Mouse (Mus musculus): Measurements from ENCODE around the gene Tmem169. TPM values are rescaled to one million over a fixed set of nuclear protein-coding genes. Genes with fewer than 3 reads are reported as not detected.
"Not testable (repeated sequence)": the region's sequence is repeated elsewhere in the genome, so short reads cannot be mapped to it uniquely, and the experiment has no call there.

The Tmem169 gene
- polyA plus RNA-seq (2016; fragmentation: Nextera tagmentation; extraction: Ambion mirVana), result 31.0 and 36.0 TPM in 2 replicates

- WGBS, result 0% methylated on average over 30 of the region's 30 CpGs
Measured at GRCm38 (mm10) chr1:72283992-72284485, at the start of gene Tmem169, which contains the start of gene Pecr. TSS of gene Tmem169 (plus strand) at chr1:72284369. TSS of gene Pecr (minus strand) at chr1:72284314.

GRCm38 (mm10) chr1:72236363-72237006, 47.7 kb upstream of the Tmem169 start:
- WGBS, result under 1% methylated on average over 37 of the region's 50 CpGs
- H3K27me3 ChIP-seq, result peaks cover 20% of the 10 kb centered on the region
- peak; percentile 84 for ATAC-seq (ENCODE audit: low FRiP score)

More at GRCm38 (mm10) chr1:72283992-72284485, at the start of gene Tmem169, which contains the start of gene Pecr:
- Histone ChIP-seq H3K9me3 (replicated peaks) (no peaks in the 10 kb centered on the region), H3K27ac (peak within 1 kb of the TSS; percentile 93), H3K27me3 (no peaks in the 10 kb centered on the region), H3K4me2 (replicated peaks) (peak within 1 kb of the TSS; percentile 89), H3K9ac (peak within 1 kb of the TSS; percentile 75), H3K4me1 (peaks cover 20% of the 10 kb centered on the region), H3K36me3 (no peaks in the 10 kb centered on the region), H3K4me3 (peak within 1 kb of the TSS; percentile 52)
- peak; percentile 97 for ATAC-seq (ENCODE audit: low FRiP score)

GRCm38 (mm10) chr1:72237007-72237775, 47.0 kb upstream of the Tmem169 start:
- 7% methylated on average over 13 of the region's 13 CpGs for WGBS
- H3K9me3 ChIP-seq (replicated peaks), result no peaks in the 10 kb centered on the region
- H3K27ac ChIP-seq, result no peak overlapping the region
- H3K27me3 ChIP-seq, result peaks cover 20% of the 10 kb centered on the region
- 0 out of 2 replicates have a peak, but pooled peaks cover 7% of the 10 kb centered on the region for H3K4me1 ChIP-seq
- H3K9ac ChIP-seq, result no peak overlapping the region
- H3K4me2 ChIP-seq (replicated peaks), result peak overlapping the region; percentile 43
- H3K36me3 ChIP-seq, result no peaks in the 10 kb centered on the region
- no peak for ATAC-seq (ENCODE audit: low FRiP score)
- H3K4me3 ChIP-seq, result peak overlapping the region; percentile 11; the same call in 1 of the 2 replicates

More at GRCm38 (mm10) chr1:72236363-72237006, 47.7 kb upstream of the Tmem169 start:
- H3K36me3 ChIP-seq; H3K4me1 ChIP-seq; H3K9me3 ChIP-seq (replicated peaks): not testable (repeated sequence)
- H3K9ac ChIP-seq, result peak overlapping the region; percentile 63
- H3K27ac ChIP-seq, result peak overlapping the region; percentile 76
- H3K4me2 ChIP-seq (replicated peaks), result peak overlapping the region; percentile 67
- peak overlapping the region; percentile 53 for H3K4me3 ChIP-seq

GRCm38 (mm10) chr1:72238016-72238580, 46.1 kb upstream of the Tmem169 start:
- no peaks in the 10 kb centered on the region for H3K9me3 ChIP-seq (replicated peaks)
- 0 out of 2 replicates have a peak, but pooled peaks cover 7% of the 10 kb centered on the region for H3K4me1 ChIP-seq
- 68% methylated on average over 10 of the region's 10 CpGs for WGBS
- no peak overlapping the region for H3K4me3 ChIP-seq
- no peak for ATAC-seq (ENCODE audit: low FRiP score)
- H3K27ac ChIP-seq, result no peak overlapping the region
- no peak overlapping the region for H3K4me2 ChIP-seq (replicated peaks)
- no peaks in the 10 kb centered on the region for H3K36me3 ChIP-seq
- H3K9ac ChIP-seq, result no peak overlapping the region
- peaks cover 20% of the 10 kb centered on the region for H3K27me3 ChIP-seq

- H3K9ac ChIP-seq; H3K9me3 ChIP-seq (replicated peaks); H3K4me1 ChIP-seq; H3K4me3 ChIP-seq; H3K27ac ChIP-seq; H3K4me2 ChIP-seq (replicated peaks); ATAC-seq (ENCODE audit: low FRiP score); H3K36me3 ChIP-seq: not testable (repeated sequence)
- 89% methylated on average over 3 of the region's 3 CpGs for WGBS
- peaks cover 12% of the 10 kb centered on the region for H3K27me3 ChIP-seq
Measured at GRCm38 (mm10) chr1:72239113-72239512, 45.1 kb upstream of the Tmem169 start.

GRCm38 (mm10) chr1:72242581-72243143, 41.5 kb upstream of the Tmem169 start:
- Histone ChIP-seq H3K36me3 (no peaks in the 10 kb centered on the region), H3K4me2 (replicated peaks) (no peak overlapping the region), H3K4me1 (0 out of 2 replicates have a peak, but pooled peaks cover 5% of the 10 kb centered on the region), H3K4me3 (no peak overlapping the region), H3K27me3 (0 out of 2 replicates have a peak, but pooled peaks cover 4% of the 10 kb centered on the region), H3K9ac (no peak overlapping the region), H3K9me3 (replicated peaks) (no peaks in the 10 kb centered on the region), H3K27ac (no peak overlapping the region)
- ATAC-seq (ENCODE audit: low FRiP score), result no peak
- WGBS, result 82% methylated on average over 5 of the region's 5 CpGs

GRCm38 (mm10) chr1:72243656-72244316, 40.4 kb upstream of the Tmem169 start:
- peak; percentile 95 for ATAC-seq (ENCODE audit: low FRiP score)
- no peaks in the 10 kb centered on the region for H3K9me3 ChIP-seq (replicated peaks)
- WGBS, result under 1% methylated on average over 47 of the region's 47 CpGs

GRCm38 (mm10) chr1:72244317-72245036, 39.7 kb upstream of the Tmem169 start:
- no peaks in the 10 kb centered on the region for H3K4me1 ChIP-seq
- peak overlapping the region; percentile 46 for H3K4me3 ChIP-seq
- no peak overlapping the region for H3K9ac ChIP-seq
- H3K27ac ChIP-seq, result peak overlapping the region; percentile 97
- WGBS, result under 1% methylated on average over 12 of the region's 12 CpGs
- H3K27me3 ChIP-seq, result no peaks in the 10 kb centered on the region
- H3K9me3 ChIP-seq (replicated peaks), result no peaks in the 10 kb centered on the region
- peak; percentile 86 for ATAC-seq (ENCODE audit: low FRiP score)
- H3K4me2 ChIP-seq (replicated peaks), result peak overlapping the region; percentile 61
- no peaks in the 10 kb centered on the region for H3K36me3 ChIP-seq

More at GRCm38 (mm10) chr1:72243656-72244316, 40.4 kb upstream of the Tmem169 start:
- H3K9ac ChIP-seq, result peak overlapping the region; percentile 87
- H3K27me3 ChIP-seq, result no peaks in the 10 kb centered on the region
- no peaks in the 10 kb centered on the region for H3K36me3 ChIP-seq
- peak overlapping the region; percentile 46 for H3K4me3 ChIP-seq
- no peaks in the 10 kb centered on the region for H3K4me1 ChIP-seq
- H3K4me2 ChIP-seq (replicated peaks), result peak overlapping the region; percentile 61
- H3K27ac ChIP-seq, result peak overlapping the region; percentile 97

GRCm38 (mm10) chr1:72248226-72248737, 35.9 kb upstream of the Tmem169 start:
- H3K27ac ChIP-seq; H3K27me3 ChIP-seq; H3K9ac ChIP-seq; H3K9me3 ChIP-seq (replicated peaks); H3K4me1 ChIP-seq; H3K4me2 ChIP-seq (replicated peaks); H3K4me3 ChIP-seq; H3K36me3 ChIP-seq; ATAC-seq (ENCODE audit: low FRiP score): not testable (repeated sequence)
- 49% methylated on average over 9 of the region's 9 CpGs for WGBS

GRCm38 (mm10) chr1:72251806-72252205, 32.4 kb upstream of the Tmem169 start:
- no peak overlapping the region for H3K4me2 ChIP-seq (replicated peaks)
- no peak overlapping the region for H3K27ac ChIP-seq
- H3K4me1 ChIP-seq, result peaks cover 19% of the 10 kb centered on the region
- no peaks in the 10 kb centered on the region for H3K9me3 ChIP-seq (replicated peaks)
- no peaks in the 10 kb centered on the region for H3K27me3 ChIP-seq
- ATAC-seq (ENCODE audit: low FRiP score), result no peak
- WGBS, result 84% methylated on average over 1 of the region's 1 CpGs
- H3K36me3 ChIP-seq, result no peaks in the 10 kb centered on the region
- H3K9ac ChIP-seq, result no peak overlapping the region
- no peak overlapping the region for H3K4me3 ChIP-seq

Data from hindbrain, embryonic 12.5 days (tissue).